Mouse (Mus musculus) kidney, embryonic 16.5 days (tissue): Measurements from ENCODE around the gene Cd72. TPM values are rescaled to one million over a fixed set of nuclear protein-coding genes. Genes with fewer than 3 reads are reported as not detected.

Experiments used
- ATAC-seq: fragments of 200-750 bp; cut with Nextera tagmentation; 2 replicates; pipeline ENCODE4 v1.8.0; 2017; ENCODE audit warnings: moderate TSS enrichment; ENCODE audit not compliant: low FRiP score, low TSS enrichment
- H3K27ac ChIP-seq: fragments of 300-500 bp; sonication (generic); 2 replicates; pipeline ENCODE4 v1.5.1; 2014; ENCODE audit warnings: low read length
- H3K27me3 ChIP-seq: fragments of 300-500 bp; sonication (generic); 2 replicates; pipeline ENCODE4 v1.6.1; 2014; ENCODE audit warnings: low read length, control low read depth, mixed read lengths; ENCODE audit not compliant: insufficient read depth
- H3K36me3 ChIP-seq: fragments of 300-500 bp; sonication (generic); 2 replicates; pipeline ENCODE4 v1.6.1; 2014; ENCODE audit warnings: low read length, control low read depth, mixed read lengths; ENCODE audit not compliant: insufficient read depth
- H3K4me1 ChIP-seq: fragments of 300-500 bp; sonication (generic); 2 replicates; pipeline ENCODE4 v1.6.1; 2014; ENCODE audit warnings: low read length, control low read depth, mixed read lengths; ENCODE audit not compliant: insufficient read depth
- H3K4me2 ChIP-seq: fragments of 300-500 bp; sonication (generic); replicated peaks from 2 replicates; pipeline ENCODE4 v1.6.1; 2014; ENCODE audit warnings: low read depth, low read length
- H3K4me3 ChIP-seq: fragments of 300-500 bp; sonication (generic); 2 replicates; pipeline ENCODE4 v1.5.1; 2014; ENCODE audit warnings: mild to moderate bottlenecking, low read length
- H3K9ac ChIP-seq: fragments of 300-500 bp; sonication (generic); replicated peaks from 2 replicates; pipeline ENCODE4 v1.6.1; 2014; ENCODE audit warnings: low read length
- H3K9me3 ChIP-seq: fragments of 300-500 bp; sonication (generic); 2 replicates; pipeline ENCODE4 v1.6.1; 2016; ENCODE audit warnings: low read length, control low read depth
- WGBS: fragments of 180-500 bp; shearing (Covaris S2); extraction: QIAGEN DNeasy Blood & Tissue Kit; methylation state at CpG from one replicate; pipeline ENCODE4 v1.1.7; 2014; 5-methylcytosine and 5-hydroxymethylcytosine counted together
- polyA plus RNA-seq: library from polyadenylated mRNA; unstranded; fragments of >200 nt; fragmentation: Nextera tagmentation; extraction: Ambion mirVana; gene quantifications from 2 replicates; pipeline ENCODE4 v1.2.1, GENCODE M21; 2015

The Cd72 gene
- polyA plus RNA-seq: 3.3 and 4.1 TPM in 2 replicates

- WGBS: 21% methylated on average over 20 of the region's 20 CpGs
- 0 out of 2 replicates have a peak, but pooled peaks have one; percentile 43 for ATAC-seq
- Histone ChIP-seq H3K4me2 (peak within 1 kb of the TSS; percentile 49), H3K27me3 (no peaks in the 10 kb centered on the region), H3K9ac (peak within 1 kb of the TSS; percentile 27), H3K36me3 (no peaks in the 10 kb centered on the region), H3K4me1 (peaks cover 22% of the 10 kb centered on the region), H3K9me3 (no peaks in the 10 kb centered on the region), H3K4me3 (peak within 1 kb of the TSS; percentile 27), H3K27ac (no peak within 1 kb of the TSS)
These were observed at the start of gene Cd72 for GRCm38 (mm10) chr4:43454041-43454836. Gene Cd72 (minus strand): TSS chr4:43454628.

- Histone ChIP-seq H3K9me3 (no peaks in the 10 kb centered on the region), H3K27ac (no peak overlapping the region), H3K4me2 (no peak overlapping the region), H3K9ac (no peak overlapping the region), H3K4me3 (no peak overlapping the region), H3K36me3 (no peaks in the 10 kb centered on the region), H3K27me3 (no peaks in the 10 kb centered on the region), H3K4me1 (peaks cover 19% of the 10 kb centered on the region)
- no peak for ATAC-seq
- WGBS: 71% methylated on average over 6 of the region's 6 CpGs
These were observed 49.1 kb upstream of the Cd72 start for GRCm38 (mm10) chr4:43503506-43503905.

- Histone ChIP-seq H3K4me1 (peaks cover 21% of the 10 kb centered on the region), H3K27me3 (no peaks in the 10 kb centered on the region), H3K36me3 (no peaks in the 10 kb centered on the region), H3K4me2 (no peak overlapping the region), H3K4me3 (no peak overlapping the region), H3K27ac (no peak overlapping the region), H3K9ac (no peak overlapping the region), H3K9me3 (no peaks in the 10 kb centered on the region)
- WGBS: 59% methylated on average over 2 of the region's 2 CpGs
- ATAC-seq: no peak
These were observed 48.6 kb upstream of the Cd72 start for GRCm38 (mm10) chr4:43503041-43503440.

- H3K9ac ChIP-seq: peak within 1 kb of the TSS; percentile 79
- peaks cover 27% of the 10 kb centered on the region for H3K4me1 ChIP-seq
- no peaks in the 10 kb centered on the region for H3K27me3 ChIP-seq
- H3K4me3 ChIP-seq: peak within 1 kb of the TSS; percentile 75
- peaks cover 10% of the 10 kb centered on the region for H3K36me3 ChIP-seq
- peak; percentile 89 for ATAC-seq
- 7% methylated on average over 50 of the region's 50 CpGs for WGBS
- peak within 1 kb of the TSS; percentile 83 for H3K4me2 ChIP-seq
- H3K9me3 ChIP-seq: no peaks in the 10 kb centered on the region
- peak within 1 kb of the TSS; percentile 75 for H3K27ac ChIP-seq
These were observed 45.2 kb upstream of the Cd72 start, which contains the start of gene Arhgef39 for GRCm38 (mm10) chr4:43499407-43500333. Gene Arhgef39 (minus strand): TSS chr4:43499695.

GRCm38 (mm10) chr4:43498983-43499382, 44.6 kb upstream of the Cd72 start:
- ATAC-seq: no peak; the same call in 1 of the 2 replicates
- Histone ChIP-seq H3K4me1 (peaks cover 33% of the 10 kb centered on the region), H3K9me3 (no peaks in the 10 kb centered on the region), H3K27ac (peak overlapping the region; percentile 75), H3K9ac (peak overlapping the region; percentile 79), H3K27me3 (no peaks in the 10 kb centered on the region), H3K36me3 (peaks cover 10% of the 10 kb centered on the region), H3K4me3 (peak overlapping the region; percentile 75), H3K4me2 (peak overlapping the region; percentile 83)
- WGBS: 14% methylated on average over 8 of the region's 8 CpGs

GRCm38 (mm10) chr4:43497946-43498345, 43.5 kb upstream of the Cd72 start:
- Histone ChIP-seq H3K4me1 (peaks cover 35% of the 10 kb centered on the region), H3K4me2 (peak overlapping the region; percentile 83), H3K4me3 (peak overlapping the region; percentile 75), H3K36me3 (peaks cover 10% of the 10 kb centered on the region), H3K27ac (no peak overlapping the region), H3K9me3 (no peaks in the 10 kb centered on the region), H3K9ac (peak overlapping the region; percentile 79), H3K27me3 (no peaks in the 10 kb centered on the region)
- 67% methylated on average over 4 of the region's 4 CpGs for WGBS
- no peak for ATAC-seq

GRCm38 (mm10) chr4:43497405-43497804, 43.0 kb upstream of the Cd72 start:
- no peak for ATAC-seq
- Histone ChIP-seq H3K27me3 (no peaks in the 10 kb centered on the region), H3K4me1 (peaks cover 35% of the 10 kb centered on the region), H3K4me3 (peak overlapping the region; percentile 75), H3K4me2 (peak overlapping the region; percentile 83; the same call in 1 of the 2 replicates), H3K9me3 (no peaks in the 10 kb centered on the region), H3K36me3 (peaks cover 10% of the 10 kb centered on the region), H3K27ac (no peak overlapping the region), H3K9ac (no peak overlapping the region)
- 86% methylated on average over 8 of the region's 8 CpGs for WGBS

- Histone ChIP-seq H3K9me3 (no peaks in the 10 kb centered on the region), H3K9ac (no peak overlapping the region), H3K27me3 (no peaks in the 10 kb centered on the region), H3K4me2 (no peak overlapping the region), H3K4me1 (peaks cover 35% of the 10 kb centered on the region), H3K4me3 (no peak overlapping the region), H3K36me3 (peaks cover 10% of the 10 kb centered on the region), H3K27ac (no peak overlapping the region)
- 56% methylated on average over 6 of the region's 6 CpGs for WGBS
- ATAC-seq: no peak
These were observed 42.2 kb upstream of the Cd72 start for GRCm38 (mm10) chr4:43496587-43496986.

GRCm38 (mm10) chr4:43493846-43494240, 39.4 kb upstream of the Cd72 start:
- 2% methylated on average over 9 of the region's 9 CpGs for WGBS
- Histone ChIP-seq H3K36me3 (peaks cover 10% of the 10 kb centered on the region), H3K27me3 (no peaks in the 10 kb centered on the region), H3K4me1 (peaks cover 27% of the 10 kb centered on the region), H3K27ac (peak overlapping the region; percentile 83), H3K4me3 (peak overlapping the region; percentile 64), H3K9ac (peak overlapping the region; percentile 79), H3K4me2 (peak overlapping the region; percentile 65), H3K9me3 (no peaks in the 10 kb centered on the region)
- ATAC-seq: no peak
